Mouse (Mus musculus) liver, postnatal 0 days (tissue): ENCODE measurements around the gene Soga1.

Experiments used
- CTCF ChIP-seq: sonication (generic); IDR thresholded peaks from 2 replicates; pipeline ENCODE4 v1.5.1; 2016; ENCODE audit warnings: antibody characterized with exemption, low read depth
- EP300 ChIP-seq: IDR thresholded peaks from 2 replicates; pipeline ENCODE4 v1.6.1; 2016; ENCODE audit warnings: antibody characterized with exemption, low read depth, mild to moderate bottlenecking

DNA sequence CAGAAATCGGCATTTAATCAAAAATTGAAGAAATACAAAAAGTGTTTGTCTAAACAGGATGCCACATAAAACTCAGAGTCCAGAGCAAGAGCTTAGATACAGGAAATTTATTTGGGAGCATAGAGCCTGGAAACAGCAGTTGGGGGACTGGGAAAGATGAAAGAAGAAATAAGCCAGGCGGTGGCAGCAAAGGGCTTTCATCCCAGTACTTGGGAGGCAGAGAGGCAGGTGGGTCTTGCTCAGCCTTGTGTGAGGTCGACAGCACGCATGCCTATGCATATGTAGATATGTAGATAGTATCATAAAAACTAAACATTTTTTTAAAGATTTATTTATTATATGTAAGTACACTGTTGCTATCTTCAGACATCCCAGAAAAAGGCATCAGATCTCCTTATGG, 49.0 kb upstream of the Soga1 start:
- TF ChIP-seq CTCF, result peak; percentile 44
- no peak for TF ChIP-seq EP300
